Mouse (Mus musculus) heart, embryonic 10.5 days (tissue): ENCODE measurements around the gene Vwf. TPM values are rescaled to one million over a fixed set of nuclear protein-coding genes. Genes with fewer than 3 reads are reported as not detected.

Source experiments
- DNase-seq: peaks from one replicate; pipeline ENCODE4 v3.0.0-alpha.2; 2017; ENCODE audit warnings: low spot score
- H3K27ac ChIP-seq: fragments of 300-500 bp; sonication (generic); 2 replicates; pipeline ENCODE4 v1.5.1; 2016; ENCODE audit warnings: mild to moderate bottlenecking
- H3K27me3 ChIP-seq: fragments of 300-500 bp; sonication (generic); 2 replicates; pipeline ENCODE4 v1.6.1; 2016; ENCODE audit warnings: mild to moderate bottlenecking; ENCODE audit not compliant: poor library complexity, insufficient read depth, severe bottlenecking
- H3K36me3 ChIP-seq: fragments of 300-500 bp; sonication (generic); 2 replicates; pipeline ENCODE4 v1.6.1; 2016; ENCODE audit warnings: mild to moderate bottlenecking, moderate library complexity
- H3K4me1 ChIP-seq: fragments of 300-500 bp; sonication (generic); 2 replicates; pipeline ENCODE4 v1.6.1; 2016; ENCODE audit warnings: mild to moderate bottlenecking
- H3K4me3 ChIP-seq: fragments of 300-500 bp; sonication (generic); 2 replicates; pipeline ENCODE4 v1.5.1; 2016; ENCODE audit warnings: mild to moderate bottlenecking, moderate library complexity
- H3K9me3 ChIP-seq: fragments of 300-500 bp; sonication (generic); 2 replicates; pipeline ENCODE4 v1.6.1; 2016; ENCODE audit warnings: mild to moderate bottlenecking, moderate library complexity
- WGBS: fragments of 180-500 bp; shearing (Covaris S2); methylation state at CpG from one replicate; pipeline ENCODE4 v1.1.7; 2016; 5-methylcytosine and 5-hydroxymethylcytosine counted together
- polyA plus RNA-seq: library from polyadenylated mRNA; unstranded; fragments of >200 nt; fragmentation: Nextera tagmentation; extraction: Ambion mirVana; gene quantifications from 2 replicates; pipeline ENCODE4 v1.2.1, GENCODE M21; 2016

The Vwf gene
- 22.1 and 26.0 TPM in 2 replicates for polyA plus RNA-seq

GRCm38 (mm10) chr6:125546474-125546873, at the start of gene Vwf:
TSS of gene Vwf (plus strand) at chr6:125546774.
- Histone ChIP-seq H3K9me3 (no peaks in the 10 kb centered on the region), H3K36me3 (no peaks in the 10 kb centered on the region), H3K27me3 (no peaks in the 10 kb centered on the region), H3K27ac (no peak within 1 kb of the TSS), H3K4me3 (no peak within 1 kb of the TSS), H3K4me1 (peaks cover under 1% of the 10 kb centered on the region; the same call in 1 of the 2 replicates)
- DNase-seq: no peak
- 91% methylated on average over 6 of the region's 6 CpGs for WGBS

- Histone ChIP-seq H3K27ac (no peak overlapping the region), H3K36me3 (no peaks in the 10 kb centered on the region), H3K9me3 (no peaks in the 10 kb centered on the region), H3K27me3 (peaks cover 30% of the 10 kb centered on the region), H3K4me3 (no peak overlapping the region), H3K4me1 (peaks cover 18% of the 10 kb centered on the region)
- DNase-seq: no peak
- WGBS: 22% methylated on average over 5 of the region's 5 CpGs
Observed at GRCm38 (mm10) chr6:125498062-125498461, 48.5 kb upstream of the Vwf start.

GRCm38 (mm10) chr6:125503186-125503802, 43.3 kb upstream of the Vwf start:
- H3K27me3 ChIP-seq: no peaks in the 10 kb centered on the region

GRCm38 (mm10) chr6:125504622-125505355, 41.8 kb upstream of the Vwf start:
- H3K9me3 ChIP-seq: no peaks in the 10 kb centered on the region
- H3K4me3 ChIP-seq: no peak overlapping the region
- H3K27me3 ChIP-seq: no peaks in the 10 kb centered on the region
- no peaks in the 10 kb centered on the region for H3K4me1 ChIP-seq
- WGBS: 34% methylated on average over 3 of the region's 3 CpGs
- H3K36me3 ChIP-seq: no peaks in the 10 kb centered on the region
- no peak for DNase-seq
- H3K27ac ChIP-seq: no peak overlapping the region

More at GRCm38 (mm10) chr6:125503186-125503802, 43.3 kb upstream of the Vwf start:
- Histone ChIP-seq H3K4me3 (no peak overlapping the region), H3K27ac (no peak overlapping the region), H3K9me3 (no peaks in the 10 kb centered on the region), H3K36me3 (no peaks in the 10 kb centered on the region), H3K4me1 (no peaks in the 10 kb centered on the region)
- DNase-seq: no peak
- 82% methylated on average over 11 of the region's 11 CpGs for WGBS

DNA sequence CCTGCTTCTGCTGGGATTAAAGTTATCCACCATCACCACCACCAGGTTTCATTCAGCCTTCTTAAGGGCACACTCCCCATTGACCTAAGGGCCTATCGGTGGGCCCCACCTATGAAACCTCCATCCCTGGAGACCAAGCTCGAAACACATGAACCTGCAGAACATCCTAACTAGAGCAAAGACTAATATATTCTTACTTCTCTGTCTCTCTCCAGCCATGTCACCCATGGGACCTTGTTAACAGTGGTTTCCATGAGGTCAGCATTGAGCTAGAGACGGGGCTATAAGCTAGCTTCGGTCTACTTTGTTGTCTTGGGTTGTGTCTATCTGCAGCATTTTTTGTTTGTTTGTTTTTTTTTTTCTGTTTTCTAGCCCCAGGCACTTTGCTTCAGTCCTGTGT, 40.1 kb upstream of the Vwf start:
- WGBS: 86% methylated on average over 4 of the region's 4 CpGs
- no peaks in the 10 kb centered on the region for H3K9me3 ChIP-seq
- H3K36me3 ChIP-seq: no peaks in the 10 kb centered on the region
- H3K4me1 ChIP-seq: no peaks in the 10 kb centered on the region
- no peak for DNase-seq
- no peak overlapping the region for H3K4me3 ChIP-seq
- H3K27me3 ChIP-seq: no peaks in the 10 kb centered on the region
- no peak overlapping the region for H3K27ac ChIP-seq

DNA sequence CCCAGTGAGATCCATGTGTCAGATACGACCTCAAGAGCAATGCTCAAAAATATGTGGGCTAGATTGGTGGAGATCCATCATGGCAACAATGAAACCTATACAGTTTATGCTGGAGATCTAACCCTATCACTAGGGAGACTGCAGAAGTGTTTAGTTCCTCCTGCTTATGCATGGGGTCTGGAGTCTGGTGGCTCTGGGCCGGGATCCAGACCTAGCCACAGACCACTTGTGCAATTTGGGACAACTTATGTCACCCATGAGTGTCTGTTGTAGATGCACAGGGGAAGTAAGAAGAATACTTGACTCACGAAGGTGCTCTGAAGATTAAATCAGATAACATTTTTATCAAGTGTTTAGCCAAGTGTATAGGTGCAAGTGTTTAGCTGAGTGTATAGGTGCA, 36.8 kb upstream of the Vwf start:
- DNase-seq: no peak
- H3K9me3 ChIP-seq: no peaks in the 10 kb centered on the region
- H3K27me3 ChIP-seq: no peaks in the 10 kb centered on the region
- H3K27ac ChIP-seq: no peak overlapping the region
- WGBS: 77% methylated on average over 3 of the region's 3 CpGs
- no peaks in the 10 kb centered on the region for H3K36me3 ChIP-seq
- H3K4me1 ChIP-seq: peaks cover 15% of the 10 kb centered on the region
- H3K4me3 ChIP-seq: no peak overlapping the region

DNA sequence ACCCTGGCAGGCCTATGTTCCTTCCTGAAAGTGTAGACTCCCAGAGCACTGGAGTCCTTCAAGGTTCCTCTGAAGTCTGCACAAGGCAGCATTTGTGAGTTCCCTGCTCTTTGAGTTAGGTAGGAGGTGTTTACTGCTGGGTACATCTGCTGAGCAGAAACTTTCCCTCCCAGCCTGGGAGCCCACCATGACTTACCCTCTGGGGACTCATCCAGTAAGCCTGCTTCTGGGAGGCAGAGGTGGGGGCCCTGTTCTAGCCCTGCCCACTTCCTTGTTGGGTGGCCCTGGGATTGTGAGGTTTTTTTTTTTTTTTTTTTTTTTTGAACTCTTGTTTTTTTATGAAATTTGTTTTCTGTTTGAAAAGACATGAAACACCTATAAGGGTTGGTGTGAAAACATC, 35.9 kb upstream of the Vwf start:
- Histone ChIP-seq H3K27me3 (no peaks in the 10 kb centered on the region), H3K4me3 (no peak overlapping the region), H3K4me1 (peaks cover 18% of the 10 kb centered on the region), H3K27ac (no peak overlapping the region), H3K9me3 (no peaks in the 10 kb centered on the region), H3K36me3 (no peaks in the 10 kb centered on the region)
- DNase-seq: no peak

DNA sequence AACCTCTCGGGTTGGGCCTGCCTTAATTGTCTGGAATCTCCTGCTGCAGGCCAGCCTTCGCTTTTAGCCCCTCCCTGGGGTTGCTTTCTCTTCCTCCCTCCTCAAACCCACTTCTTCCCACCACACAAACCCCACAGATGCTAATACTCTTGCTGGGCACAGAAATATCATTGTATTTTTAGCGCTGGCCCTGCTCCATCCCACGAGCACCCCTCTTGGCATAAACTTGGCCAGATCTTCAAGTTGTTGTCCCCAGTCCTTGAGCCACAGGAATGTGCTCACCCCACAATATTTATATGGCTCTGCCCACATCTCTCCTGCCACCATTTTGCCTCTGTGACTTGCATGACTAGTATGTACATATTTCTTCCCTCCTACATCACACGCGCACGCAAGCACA, 35.4 kb upstream of the Vwf start:
- no peaks in the 10 kb centered on the region for H3K27me3 ChIP-seq
- WGBS: 77% methylated on average over 7 of the region's 7 CpGs
- H3K27ac ChIP-seq: no peak overlapping the region
- no peak for DNase-seq
- no peak overlapping the region for H3K4me3 ChIP-seq
- H3K9me3 ChIP-seq: no peaks in the 10 kb centered on the region
- H3K36me3 ChIP-seq: no peaks in the 10 kb centered on the region
- H3K4me1 ChIP-seq: peaks cover 18% of the 10 kb centered on the region

GRCm38 (mm10) chr6:125512950-125513596, 33.5 kb upstream of the Vwf start:
- 56% methylated on average over 6 of the region's 6 CpGs for WGBS
- H3K9me3 ChIP-seq: no peaks in the 10 kb centered on the region
- H3K27ac ChIP-seq: peak overlapping the region; percentile 65
- peaks cover 18% of the 10 kb centered on the region for H3K4me1 ChIP-seq
- no peak overlapping the region for H3K4me3 ChIP-seq
- no peak for DNase-seq
- no peaks in the 10 kb centered on the region for H3K36me3 ChIP-seq
- no peaks in the 10 kb centered on the region for H3K27me3 ChIP-seq

DNA sequence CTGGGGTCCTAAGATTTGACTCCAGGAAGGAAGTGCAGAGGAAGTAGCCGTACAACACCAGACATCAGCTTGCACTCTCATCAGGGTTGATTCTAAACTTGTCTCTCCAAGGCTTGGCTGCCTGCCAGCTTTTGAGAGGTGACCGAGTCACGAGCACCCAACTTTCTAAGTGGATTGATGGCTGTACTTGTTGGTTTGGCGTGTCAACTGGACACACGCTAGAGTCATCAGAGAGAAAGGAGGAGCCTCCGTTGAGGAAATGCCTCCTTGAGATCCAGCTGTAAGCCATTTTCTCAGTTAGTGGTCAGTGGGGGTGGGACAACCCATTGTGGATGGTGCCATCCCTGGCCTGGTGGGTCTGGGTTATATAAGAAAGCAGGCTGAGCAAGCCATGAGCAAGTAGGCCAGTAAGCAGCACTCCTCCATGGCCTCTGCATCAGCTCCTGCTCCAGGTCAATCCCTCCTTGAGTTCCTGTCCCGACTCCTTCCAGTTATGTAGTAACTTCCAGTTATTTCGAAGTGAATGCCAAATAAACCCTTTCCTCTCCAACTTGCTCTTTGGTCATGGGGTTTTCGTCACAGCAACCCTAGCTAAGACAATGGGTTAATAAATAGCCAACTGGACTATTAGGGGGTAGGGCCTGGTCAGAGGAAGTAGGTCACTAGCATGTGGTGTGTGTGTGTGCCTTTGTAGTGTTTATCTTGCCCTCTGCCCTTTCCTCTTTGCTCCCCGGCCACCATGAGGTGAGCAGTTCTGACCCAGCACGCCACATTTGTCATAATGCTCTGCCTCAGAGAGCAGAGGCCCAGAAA, 30.9 kb upstream of the Vwf start:
- 54% methylated on average over 11 of the region's 11 CpGs for WGBS
- Histone ChIP-seq H3K36me3 (no peaks in the 10 kb centered on the region), H3K27ac (no peak overlapping the region), H3K9me3 (no peaks in the 10 kb centered on the region), H3K27me3 (no peaks in the 10 kb centered on the region), H3K4me1 (peaks cover 18% of the 10 kb centered on the region), H3K4me3 (no peak overlapping the region)
- no peak for DNase-seq

DNA sequence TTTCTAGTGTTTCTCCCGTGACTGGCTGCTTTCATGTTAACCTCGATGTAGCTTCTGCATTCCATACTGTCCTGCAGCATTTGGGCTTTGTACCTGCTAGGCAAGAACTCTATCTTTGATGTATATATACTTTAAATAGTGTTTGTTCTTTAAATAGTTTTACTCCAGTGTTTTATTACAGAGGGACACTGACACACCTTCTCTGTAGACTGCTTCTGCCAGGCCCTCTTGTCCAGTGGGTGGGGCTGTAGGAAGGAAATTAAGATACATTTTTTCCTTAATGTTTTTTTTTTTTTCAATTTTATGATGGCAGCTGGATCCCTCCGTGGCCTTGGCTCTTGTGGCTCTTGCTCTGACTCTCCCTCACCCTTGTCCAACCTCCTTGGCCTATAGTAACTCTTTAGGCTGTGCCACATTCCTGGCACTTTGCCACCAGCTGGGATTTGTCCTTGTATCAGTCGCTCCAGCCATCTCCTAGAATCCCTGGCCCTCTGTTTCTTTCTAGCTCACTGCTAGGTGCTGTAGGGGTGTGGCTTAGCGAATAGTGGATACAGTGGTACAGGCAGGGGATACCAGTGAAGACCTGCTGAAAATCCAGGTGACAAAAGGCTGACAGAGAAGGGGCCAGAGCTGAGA, 24.9 kb upstream of the Vwf start:
- no peak for DNase-seq
- H3K27me3 ChIP-seq: no peaks in the 10 kb centered on the region
- H3K9me3 ChIP-seq: no peaks in the 10 kb centered on the region
- H3K27ac ChIP-seq: no peak overlapping the region
- 51% methylated on average over 5 of the region's 5 CpGs for WGBS
- H3K36me3 ChIP-seq: no peaks in the 10 kb centered on the region
- H3K4me3 ChIP-seq: no peak overlapping the region
- no peaks in the 10 kb centered on the region for H3K4me1 ChIP-seq

- Histone ChIP-seq H3K4me1 (0 out of 2 replicates have a peak, but pooled peaks cover 3% of the 10 kb centered on the region), H3K4me3 (no peak overlapping the region), H3K36me3 (no peaks in the 10 kb centered on the region), H3K27ac (no peak overlapping the region), H3K27me3 (no peaks in the 10 kb centered on the region), H3K9me3 (no peaks in the 10 kb centered on the region)
- no peak for DNase-seq
- 79% methylated on average over 6 of the region's 6 CpGs for WGBS
Observed at GRCm38 (mm10) chr6:125524027-125524426, 22.5 kb upstream of the Vwf start.
